Mouse (Mus musculus): ENCODE data around the gene Cass4. TPM values are rescaled to one million over a fixed set of nuclear protein-coding genes. Genes with fewer than 3 reads are reported as not detected.
A peak's percentile ranks its signal among the peaks of the same experiment; 100 is the strongest.

The Cass4 gene
- polyA plus RNA-seq (2015; fragmentation: Nextera tagmentation; extraction: Ambion mirVana), result 0.05 TPM in 1 of 2 replicates, not detected in the other

DNA sequence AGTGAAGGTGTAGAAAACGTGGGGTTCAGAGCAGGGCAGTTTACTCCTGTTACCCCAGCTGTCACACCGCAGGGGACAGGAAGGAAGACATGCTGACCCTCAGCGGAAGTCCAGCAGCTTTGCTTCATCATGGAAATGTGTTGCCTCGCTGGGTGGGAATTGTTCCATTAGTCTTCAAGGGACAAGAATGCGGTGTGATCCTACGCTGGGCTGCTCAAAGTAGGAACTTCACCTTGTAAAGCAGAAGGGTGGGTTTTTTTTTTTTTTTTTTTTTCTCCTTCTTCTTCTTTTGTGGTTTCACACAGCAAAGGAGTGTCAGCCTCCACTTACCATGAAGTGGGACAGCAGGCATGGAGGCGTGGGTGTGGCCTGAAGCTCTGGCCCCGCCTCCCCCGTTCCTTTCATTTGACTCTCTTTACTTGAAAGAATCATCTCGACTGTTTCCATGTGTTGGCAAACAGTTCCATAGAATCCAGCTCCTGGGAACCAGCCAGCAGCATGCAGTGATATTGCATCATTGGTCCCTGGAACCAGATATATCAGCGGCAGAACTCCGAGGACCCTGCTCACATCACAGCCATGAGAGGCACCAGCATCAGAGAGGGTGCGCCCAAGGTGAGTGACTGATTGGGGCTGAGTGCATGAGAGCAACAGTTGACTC, at the start of gene Cass4:
TSS of gene Cass4 (plus strand) at position 404 of the 661 bp plus-strand sequence.
- no peak within 1 kb of the TSS for H3K4me2 ChIP-seq
- no peak within 1 kb of the TSS for H3K4me3 ChIP-seq
- no peaks in the 10 kb centered on the region for H3K9me3 ChIP-seq (replicated peaks)
- no peaks in the 10 kb centered on the region for H3K4me1 ChIP-seq
- no peaks in the 10 kb centered on the region for H3K27me3 ChIP-seq
- no peak within 1 kb of the TSS for H3K9ac ChIP-seq
- 47% methylated on average over 13 of the region's 13 CpGs for WGBS
- no peak within 1 kb of the TSS for H3K27ac ChIP-seq
- no peak for ATAC-seq
- H3K36me3 ChIP-seq (ENCODE audit: poor library complexity, severe bottlenecking), result no peaks in the 10 kb centered on the region

DNA sequence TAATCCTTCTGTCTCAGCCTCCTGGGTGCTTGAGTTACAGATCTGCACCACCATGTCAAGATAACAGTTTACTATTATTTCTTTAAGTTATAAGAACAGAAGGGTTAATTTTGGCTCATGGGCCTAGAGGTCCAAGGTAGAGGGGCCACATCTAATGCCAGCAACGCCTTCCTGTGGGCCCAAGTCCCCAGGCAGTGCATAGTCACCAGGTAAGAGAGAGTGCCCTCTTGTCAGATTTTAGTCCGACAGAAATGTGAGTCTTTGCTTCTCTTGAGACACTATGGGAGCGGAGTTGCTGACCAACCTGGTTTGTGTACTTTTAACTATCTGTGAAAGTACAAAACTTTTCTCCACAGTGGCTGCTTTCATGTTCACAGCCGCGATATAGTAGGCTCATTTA, 48.9 kb upstream of the Cass4 start:
- no peaks in the 10 kb centered on the region for H3K36me3 ChIP-seq (ENCODE audit: poor library complexity, severe bottlenecking)
- H3K9ac ChIP-seq, result no peak overlapping the region
- H3K4me3 ChIP-seq, result peak overlapping the region; percentile 65; the same call in 1 of the 2 replicates
- peak; percentile 0; the same call in 1 of the 2 replicates for ATAC-seq
- H3K4me1 ChIP-seq, result peaks cover 66% of the 10 kb centered on the region
- 24% methylated on average over 5 of the region's 5 CpGs for WGBS
- H3K4me2 ChIP-seq, result peak overlapping the region; percentile 96
- H3K27ac ChIP-seq, result peak overlapping the region; percentile 85
- H3K9me3 ChIP-seq (replicated peaks), result no peaks in the 10 kb centered on the region
- no peaks in the 10 kb centered on the region for H3K27me3 ChIP-seq

DNA sequence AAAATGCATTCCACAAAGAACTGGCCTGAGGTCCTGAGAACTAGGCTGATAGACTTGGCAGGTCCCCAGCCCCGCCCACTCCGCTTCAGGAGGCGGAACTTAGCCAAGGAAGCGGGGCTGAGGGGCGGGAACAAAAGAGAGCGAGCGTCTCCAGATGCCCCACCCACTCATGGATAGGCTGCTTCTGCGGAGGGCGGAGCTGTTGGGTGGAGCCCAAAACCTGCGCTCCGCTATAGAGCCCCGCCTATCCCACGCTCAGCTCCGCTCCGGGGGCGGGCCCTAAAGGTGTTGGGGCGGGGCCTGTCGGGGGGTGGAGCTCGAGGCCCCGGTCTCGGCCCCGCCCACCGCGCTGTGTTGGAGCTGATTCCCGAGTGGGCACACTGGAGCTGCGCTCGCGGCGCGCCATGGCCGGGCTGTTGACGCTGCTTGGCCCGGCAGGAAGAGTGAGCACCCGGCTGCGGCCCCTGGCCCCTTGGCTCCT, 48.3 kb upstream of the Cass4 start, which contains the start of gene Fam210b:
TSS of gene Fam210b (plus strand) at position 308 of the 481 bp plus-strand sequence.
- peak within 1 kb of the TSS; percentile 85 for H3K27ac ChIP-seq
- H3K4me1 ChIP-seq, result peaks cover 68% of the 10 kb centered on the region
- no peaks in the 10 kb centered on the region for H3K36me3 ChIP-seq (ENCODE audit: poor library complexity, severe bottlenecking)
- H3K9me3 ChIP-seq (replicated peaks), result no peaks in the 10 kb centered on the region
- H3K4me2 ChIP-seq, result peak within 1 kb of the TSS; percentile 96
- H3K9ac ChIP-seq, result peak within 1 kb of the TSS; percentile 71
- peak; percentile 91 for ATAC-seq
- H3K27me3 ChIP-seq, result no peaks in the 10 kb centered on the region
- WGBS, result 0% methylated on average over 34 of the region's 35 CpGs
- H3K4me3 ChIP-seq, result peak within 1 kb of the TSS; percentile 65

DNA sequence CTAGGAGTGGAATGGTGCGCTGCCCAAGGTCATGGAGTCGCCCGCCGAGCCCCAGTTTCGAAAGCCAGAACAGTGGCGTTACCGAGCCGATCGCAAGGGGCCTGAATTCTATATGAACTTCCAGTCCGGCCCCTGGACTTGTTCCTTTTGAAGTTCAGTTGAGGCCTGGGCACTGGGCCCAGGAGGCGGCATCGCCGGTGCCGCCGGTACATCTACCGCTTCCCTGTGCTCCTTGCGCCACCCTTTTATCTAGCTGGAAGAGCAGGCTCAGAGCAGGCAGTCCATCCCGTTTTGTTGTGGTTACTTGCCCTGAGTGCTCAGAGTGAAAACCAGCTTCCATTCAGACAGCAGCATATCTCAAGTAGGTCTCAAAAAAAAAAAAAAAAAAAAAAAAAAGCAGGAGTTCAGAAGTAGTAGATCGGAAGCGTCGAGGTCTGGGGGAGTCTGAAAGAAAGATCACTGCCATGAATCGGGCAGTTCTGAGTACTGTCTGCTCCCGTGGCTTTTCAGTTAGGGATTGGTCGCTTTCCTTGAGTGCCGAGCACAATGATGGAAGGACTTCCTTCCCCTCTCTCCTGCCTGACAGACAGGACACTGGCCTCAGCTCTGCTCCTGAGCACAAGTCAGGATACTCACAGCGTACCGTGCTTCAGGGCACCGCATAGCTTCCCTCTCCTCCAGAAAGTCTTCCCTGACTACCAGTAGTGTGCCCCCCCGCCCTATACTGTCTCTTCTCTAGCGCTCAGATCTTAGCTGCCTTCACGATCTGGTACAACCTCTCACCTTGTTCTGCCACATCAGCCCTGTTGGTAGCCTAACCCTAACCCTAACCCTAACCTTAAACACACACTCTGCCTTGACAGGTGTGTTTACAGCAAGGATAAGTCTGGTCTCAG, 47.3 kb upstream of the Cass4 start:
- ATAC-seq, result no peak
- no peaks in the 10 kb centered on the region for H3K27me3 ChIP-seq

DNA sequence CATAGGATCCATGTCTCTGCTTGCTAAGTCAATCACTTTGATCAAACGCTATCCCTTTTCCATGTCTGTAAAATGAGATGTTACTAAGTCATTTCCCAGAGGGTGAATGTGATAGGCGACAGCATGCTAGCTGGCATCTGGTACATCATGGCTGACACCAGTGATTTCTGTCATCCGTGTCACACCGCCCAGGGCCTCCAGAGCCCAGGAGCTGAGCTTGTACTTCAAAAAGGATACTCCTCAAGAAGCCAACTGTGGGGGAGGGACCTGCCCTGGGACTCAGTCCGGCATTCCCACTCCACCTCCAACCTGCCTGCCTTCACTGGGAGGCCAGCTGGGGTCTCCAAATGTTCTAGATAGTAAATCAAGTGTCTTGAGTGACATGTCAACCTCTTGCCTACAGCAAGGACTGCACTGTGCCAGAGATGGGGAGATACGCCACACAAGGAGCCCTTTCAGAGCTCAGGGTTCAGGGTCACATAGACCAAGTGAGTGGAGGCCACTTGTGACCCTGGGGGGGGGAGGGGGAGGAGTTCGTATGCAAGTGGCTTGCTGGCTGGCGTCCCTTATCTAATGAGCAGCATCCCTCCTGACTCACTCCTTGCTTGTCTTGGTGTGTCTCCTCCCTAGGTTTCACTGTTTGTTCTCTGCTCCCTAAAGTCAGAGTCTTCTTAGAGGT, 46.5 kb upstream of the Cass4 start:
- 78% methylated on average over 8 of the region's 8 CpGs for WGBS
- peak overlapping the region; percentile 71 for H3K9ac ChIP-seq

More for the DNA sequence above, 47.3 kb upstream of the Cass4 start:
- Histone ChIP-seq H3K9ac (peak overlapping the region; percentile 71), H3K4me1 (peaks cover 59% of the 10 kb centered on the region), H3K4me3 (peak overlapping the region; percentile 65), H3K9me3 (replicated peaks) (no peaks in the 10 kb centered on the region), H3K36me3 (ENCODE audit: poor library complexity, severe bottlenecking) (no peaks in the 10 kb centered on the region), H3K4me2 (peak overlapping the region; percentile 96), H3K27ac (peak overlapping the region; percentile 31; the same call in 1 of the 2 replicates)
- WGBS, result 11% methylated on average over 31 of the region's 31 CpGs

DNA sequence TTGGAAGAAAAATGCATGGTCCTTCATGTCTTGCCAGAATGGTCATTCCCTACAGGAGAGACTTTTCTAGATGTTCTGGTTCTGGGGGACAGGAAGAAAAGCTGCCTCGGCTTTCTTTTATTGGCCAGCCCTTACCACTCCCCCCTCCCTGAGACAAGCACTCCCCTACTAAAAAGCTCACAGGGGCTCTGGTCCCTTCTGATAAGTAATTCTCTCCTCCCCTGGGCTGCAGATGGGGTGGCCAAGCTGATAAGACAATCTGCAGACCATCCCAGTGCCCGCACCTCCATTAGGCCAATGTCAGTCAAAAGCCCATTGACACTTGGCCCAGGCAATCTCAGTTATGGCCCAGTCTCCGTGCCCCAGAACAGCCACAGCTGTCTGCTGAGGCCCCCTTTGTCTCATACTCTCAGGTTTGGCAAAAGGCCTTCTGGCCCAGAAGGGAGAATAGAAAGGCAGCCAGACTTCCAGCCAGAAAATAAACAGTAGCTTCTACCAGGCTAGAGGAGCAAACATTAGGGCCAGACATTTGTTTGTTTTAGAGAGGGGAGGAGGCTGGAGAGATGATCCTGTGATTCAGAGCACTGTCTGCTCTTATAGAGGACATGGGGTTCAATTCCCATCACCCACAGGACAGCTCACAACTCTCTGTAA, 45.2 kb upstream of the Cass4 start:
- peak overlapping the region; percentile 96 for H3K4me2 ChIP-seq
- no peak for ATAC-seq
- no peaks in the 10 kb centered on the region; the same call in 1 of the 2 replicates for H3K36me3 ChIP-seq (ENCODE audit: poor library complexity, severe bottlenecking)
- H3K4me1 ChIP-seq, result peaks cover 64% of the 10 kb centered on the region
- peak overlapping the region; percentile 71 for H3K27ac ChIP-seq
- peak overlapping the region; percentile 3; the same call in 1 of the 2 replicates for H3K9ac ChIP-seq
- H3K4me3 ChIP-seq, result no peak overlapping the region
- 51% methylated on average over 3 of the region's 3 CpGs for WGBS
- no peaks in the 10 kb centered on the region for H3K9me3 ChIP-seq (replicated peaks)
- no peaks in the 10 kb centered on the region for H3K27me3 ChIP-seq

More for the DNA sequence above, 46.5 kb upstream of the Cass4 start:
- ATAC-seq, result no peak
- peaks cover 51% of the 10 kb centered on the region for H3K4me1 ChIP-seq
- H3K4me2 ChIP-seq, result peak overlapping the region; percentile 96
- peak overlapping the region; percentile 65 for H3K4me3 ChIP-seq
- H3K9me3 ChIP-seq (replicated peaks), result no peaks in the 10 kb centered on the region
- no peak overlapping the region for H3K27ac ChIP-seq
- H3K27me3 ChIP-seq, result no peaks in the 10 kb centered on the region
- no peaks in the 10 kb centered on the region for H3K36me3 ChIP-seq (ENCODE audit: poor library complexity, severe bottlenecking)

DNA sequence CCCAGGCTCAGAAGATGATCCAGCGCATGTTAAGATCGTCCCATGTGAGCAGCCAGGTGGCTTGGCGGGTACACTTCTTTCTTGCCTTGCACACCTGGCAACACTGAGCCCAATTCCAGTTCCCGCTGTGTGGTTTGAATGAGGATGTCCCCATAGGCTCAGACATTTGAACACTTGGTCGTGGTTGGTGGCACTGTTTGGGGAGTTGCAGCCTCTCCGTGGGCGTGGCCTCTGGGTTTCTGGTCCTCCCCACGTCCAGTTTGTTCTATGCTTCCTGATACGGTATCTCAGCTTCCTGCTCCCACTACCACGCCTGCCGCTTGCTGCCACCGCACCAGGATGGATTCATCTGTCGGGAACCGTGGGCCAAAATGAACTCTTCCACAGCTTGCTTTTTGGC, 43.8 kb upstream of the Cass4 start:
- peaks cover 67% of the 10 kb centered on the region for H3K4me1 ChIP-seq
- ATAC-seq, result no peak
- no peak overlapping the region for H3K27ac ChIP-seq
- H3K9ac ChIP-seq, result no peak overlapping the region
- 80% methylated on average over 14 of the region's 14 CpGs for WGBS
- H3K9me3 ChIP-seq (replicated peaks), result no peaks in the 10 kb centered on the region
- no peak overlapping the region for H3K4me3 ChIP-seq
- H3K27me3 ChIP-seq, result no peaks in the 10 kb centered on the region
- H3K4me2 ChIP-seq, result no peak overlapping the region
- no peaks in the 10 kb centered on the region; the same call in 1 of the 2 replicates for H3K36me3 ChIP-seq (ENCODE audit: poor library complexity, severe bottlenecking)

DNA sequence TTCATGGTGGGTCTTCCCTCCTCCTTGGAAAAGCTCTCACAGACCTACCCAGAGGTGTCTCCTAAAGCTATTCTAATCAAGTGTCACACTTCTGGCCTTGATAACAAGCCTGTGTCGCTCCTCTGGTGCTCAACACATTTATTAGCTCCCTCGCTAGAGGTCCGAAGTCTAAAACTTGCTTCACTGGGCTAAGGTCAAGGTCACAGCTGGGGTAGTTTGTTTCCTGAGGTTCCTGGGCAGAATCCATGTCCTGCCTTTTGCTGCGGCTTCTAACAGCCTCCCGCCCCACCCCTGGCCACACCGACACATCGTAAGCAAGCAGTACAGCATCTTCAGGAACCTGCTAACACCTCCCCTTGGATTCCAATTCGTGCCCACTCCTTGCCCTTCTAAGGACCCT, 42.8 kb upstream of the Cass4 start:
- H3K27me3 ChIP-seq, result no peaks in the 10 kb centered on the region
- H3K9me3 ChIP-seq (replicated peaks), result no peaks in the 10 kb centered on the region
- 92% methylated on average over 8 of the region's 8 CpGs for WGBS
- H3K36me3 ChIP-seq (ENCODE audit: poor library complexity, severe bottlenecking), result peaks cover 6% of the 10 kb centered on the region
- H3K4me2 ChIP-seq, result no peak overlapping the region
- no peak overlapping the region for H3K4me3 ChIP-seq
- peaks cover 73% of the 10 kb centered on the region for H3K4me1 ChIP-seq
- H3K27ac ChIP-seq, result no peak overlapping the region
- no peak overlapping the region for H3K9ac ChIP-seq
- no peak for ATAC-seq

DNA sequence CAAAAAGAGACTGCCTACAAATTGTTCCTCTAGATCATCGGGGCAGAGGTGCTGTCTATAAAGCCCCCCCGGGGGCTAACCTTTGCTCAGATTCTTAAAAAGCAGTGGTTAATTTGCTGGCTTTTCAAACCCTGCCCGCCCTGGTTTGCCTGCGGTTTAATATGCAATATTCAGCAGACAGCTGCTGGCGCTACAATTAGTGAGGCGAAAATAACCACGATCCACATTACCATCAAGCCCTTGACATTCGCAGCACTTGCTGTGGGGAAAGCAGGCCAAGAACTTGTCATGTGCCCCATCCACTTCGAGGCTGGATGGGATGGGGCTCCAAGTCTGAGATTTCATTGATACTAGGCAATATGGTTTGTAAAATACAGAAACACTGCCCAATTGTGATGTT, 40.4 kb upstream of the Cass4 start:
- whole genome bisulfite sequencing, result 38% methylated on average over 9 of the region's 9 CpGs
- Histone ChIP-seq H3K27me3 (no peaks in the 10 kb centered on the region), H3K27ac (peak overlapping the region; percentile 83), H3K4me1 (peaks cover 56% of the 10 kb centered on the region), H3K4me3 (no peak overlapping the region), H3K4me2 (no peak overlapping the region), H3K9ac (no peak overlapping the region), H3K36me3 (ENCODE audit: poor library complexity, severe bottlenecking) (peaks cover 30% of the 10 kb centered on the region), H3K9me3 (replicated peaks) (no peaks in the 10 kb centered on the region)
- ATAC-seq, result peak; percentile 72

DNA sequence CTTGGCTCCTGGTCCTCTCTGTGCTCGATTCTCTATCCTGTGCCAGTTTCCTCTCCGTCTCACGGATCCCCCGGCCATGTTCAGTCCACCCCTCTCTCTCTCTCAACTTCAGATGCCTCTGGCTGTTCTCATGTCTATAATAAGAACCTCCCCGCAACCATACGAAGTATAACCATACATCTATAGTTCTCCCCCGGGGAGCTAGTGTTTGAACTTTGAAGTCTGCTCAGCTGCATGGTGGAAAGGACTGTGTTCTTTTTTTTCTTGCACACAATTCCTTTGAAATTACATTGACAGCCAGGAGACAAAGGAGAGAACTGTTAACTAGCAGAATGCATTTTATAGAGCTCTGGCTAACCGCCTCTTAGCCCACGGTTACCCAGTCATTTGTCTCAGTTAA, 38.8 kb upstream of the Cass4 start:
- no peak overlapping the region for H3K4me2 ChIP-seq
- H3K4me3 ChIP-seq, result no peak overlapping the region
- no peak overlapping the region for H3K9ac ChIP-seq
- no peak for ATAC-seq
- peak overlapping the region; percentile 63 for H3K27ac ChIP-seq
- no peaks in the 10 kb centered on the region for H3K9me3 ChIP-seq (replicated peaks)
- no peaks in the 10 kb centered on the region for H3K27me3 ChIP-seq
- peaks cover 45% of the 10 kb centered on the region for H3K36me3 ChIP-seq (ENCODE audit: poor library complexity, severe bottlenecking)
- WGBS, result 40% methylated on average over 9 of the region's 9 CpGs
- H3K4me1 ChIP-seq, result peaks cover 40% of the 10 kb centered on the region

DNA sequence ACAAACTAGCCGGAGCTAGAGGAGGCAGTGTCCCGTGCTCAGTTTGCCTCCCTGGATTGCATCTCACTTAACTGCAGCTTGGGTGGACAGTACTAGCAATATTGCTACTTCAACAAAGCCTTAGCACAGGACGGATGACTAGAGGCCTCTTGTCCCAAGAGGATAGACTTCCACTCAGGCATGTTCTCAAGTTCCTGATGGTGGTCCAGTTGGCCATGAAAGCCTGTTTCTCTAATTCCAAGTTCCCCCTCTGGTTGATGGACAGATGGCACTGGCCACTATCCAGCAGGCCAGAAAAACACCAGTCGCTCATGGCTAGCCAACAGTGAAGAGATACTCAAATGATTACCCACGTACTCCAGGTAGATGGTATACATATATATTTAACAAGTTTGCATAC, 37.8 kb upstream of the Cass4 start:
- Histone ChIP-seq H3K9me3 (replicated peaks) (no peaks in the 10 kb centered on the region), H3K9ac (no peak overlapping the region), H3K4me3 (no peak overlapping the region), H3K4me1 (peaks cover 39% of the 10 kb centered on the region), H3K27ac (peak overlapping the region; percentile 63; the same call in 1 of the 2 replicates), H3K4me2 (no peak overlapping the region), H3K36me3 (ENCODE audit: poor library complexity, severe bottlenecking) (peaks cover 56% of the 10 kb centered on the region), H3K27me3 (no peaks in the 10 kb centered on the region)
- WGBS, result 81% methylated on average over 5 of the region's 5 CpGs
- no peak for ATAC-seq
